Mouse (Mus musculus) heart, embryonic 13.5 days (tissue): ENCODE data around the gene Akt1. TPM values are rescaled to one million over a fixed set of nuclear protein-coding genes. Genes with fewer than 3 reads are reported as not detected.

Experiments used
- ATAC-seq: fragments of 200-750 bp; cut with Nextera tagmentation; 2 replicates; pipeline ENCODE4 v1.8.0; 2017; ENCODE audit warnings: moderate TSS enrichment; ENCODE audit not compliant: insufficient number of reproducible peaks, low FRiP score, low TSS enrichment; ENCODE audit errors: extremely low read depth
- H3K27ac ChIP-seq: fragments of 300-500 bp; sonication (generic); replicated peaks from 2 replicates; pipeline ENCODE4 v1.5.1; 2015; ENCODE audit warnings: moderate library complexity, mild to moderate bottlenecking, inconsistent platforms
- H3K27me3 ChIP-seq: fragments of 300-500 bp; sonication (generic); replicated peaks from 2 replicates; pipeline ENCODE4 v1.6.1; 2015; ENCODE audit warnings: mild to moderate bottlenecking, inconsistent platforms
- H3K36me3 ChIP-seq: fragments of 300-500 bp; sonication (generic); 2 replicates; pipeline ENCODE4 v1.6.1; 2015; ENCODE audit warnings: mild to moderate bottlenecking, inconsistent platforms
- H3K4me1 ChIP-seq: fragments of 300-500 bp; sonication (generic); 2 replicates; pipeline ENCODE4 v1.6.1; 2015; ENCODE audit warnings: inconsistent platforms
- H3K4me2 ChIP-seq: fragments of 300-500 bp; sonication (generic); 2 replicates; pipeline ENCODE4 v1.6.1; 2015; ENCODE audit warnings: inconsistent platforms, mild to moderate bottlenecking, moderate library complexity
- H3K4me3 ChIP-seq: fragments of 300-500 bp; sonication (generic); 2 replicates; pipeline ENCODE4 v1.5.1; 2015; ENCODE audit warnings: moderate library complexity, mild to moderate bottlenecking, inconsistent platforms
- H3K9ac ChIP-seq: fragments of 300-500 bp; sonication (generic); 2 replicates; pipeline ENCODE4 v1.6.1; 2015; ENCODE audit warnings: inconsistent platforms, mild to moderate bottlenecking, moderate library complexity
- H3K9me3 ChIP-seq: fragments of 300-500 bp; sonication (generic); 2 replicates; pipeline ENCODE4 v1.6.1; 2016; ENCODE audit warnings: inconsistent platforms
- WGBS: fragments of 180-500 bp; shearing (Covaris S2); methylation state at CpG from one replicate; pipeline ENCODE4 v1.1.7; 2015; ENCODE audit warnings: mixed read lengths; 5-methylcytosine and 5-hydroxymethylcytosine counted together
- polyA plus RNA-seq: library from polyadenylated mRNA; unstranded; fragments of >200 nt; fragmentation: Nextera tagmentation; extraction: Ambion mirVana; gene quantifications from 2 replicates; pipeline ENCODE4 v1.2.1, GENCODE M21; 2015

Gene Akt1
- polyA plus RNA-seq, 1 experiment from 2014 or later = 59.2 TPM

DNA sequence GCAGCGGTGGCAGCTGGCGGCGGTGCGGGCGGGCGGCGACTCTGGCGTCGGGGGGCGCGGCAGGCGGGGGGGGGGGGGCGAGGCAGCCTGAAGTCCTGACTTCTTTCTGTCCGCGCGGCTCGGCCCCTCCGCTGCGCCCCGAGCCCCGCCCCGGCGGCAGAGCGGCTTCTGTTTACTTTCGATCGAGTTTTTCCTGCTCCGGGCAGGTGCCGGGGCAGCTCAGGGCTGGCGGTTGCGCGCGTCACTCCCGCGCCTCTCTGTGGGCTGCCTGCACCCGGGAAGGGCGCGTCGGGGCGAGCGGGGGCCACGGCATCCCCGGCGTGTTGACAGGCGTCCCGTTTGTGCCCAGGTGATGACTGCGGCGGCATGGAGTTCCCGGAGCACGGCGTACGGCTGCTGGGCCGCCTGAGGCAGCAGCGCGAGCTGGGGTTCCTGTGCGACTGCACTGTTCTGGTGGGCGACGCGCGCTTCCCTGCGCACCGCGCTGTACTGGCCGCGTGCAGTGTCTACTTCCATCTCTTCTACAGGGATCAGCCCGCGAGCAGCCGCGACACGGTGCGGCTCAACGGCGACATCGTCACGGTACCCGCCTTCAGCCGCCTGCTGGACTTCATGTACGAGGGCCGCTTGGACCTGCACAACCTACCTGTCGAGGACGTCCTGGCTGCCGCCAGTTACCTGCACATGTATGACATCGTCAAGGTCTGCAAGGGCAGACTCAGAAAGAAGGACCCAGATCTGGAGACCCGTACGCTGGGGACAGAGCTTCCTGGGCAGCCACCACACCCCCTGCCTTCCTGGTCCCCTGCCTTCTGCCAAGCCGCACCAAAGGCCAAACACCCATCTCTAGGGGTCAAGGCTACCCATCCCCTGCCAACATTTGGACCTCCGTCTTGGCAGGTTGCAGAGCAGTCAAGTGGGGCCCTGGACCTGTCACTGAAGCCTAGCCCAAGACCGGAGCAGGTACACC, 4.6 kb upstream of the Akt1 start:
- peak overlapping the region; percentile 74 for H3K27ac ChIP-seq
- peaks cover 24% of the 10 kb centered on the region for H3K36me3 ChIP-seq
- H3K27me3 ChIP-seq = peaks cover 36% of the 10 kb centered on the region
- H3K4me1 ChIP-seq = peaks cover 39% of the 10 kb centered on the region
- H3K4me2 ChIP-seq = peak overlapping the region; percentile 84
- no peak for ATAC-seq
- H3K9ac ChIP-seq = peak overlapping the region; percentile 87
- WGBS = 5% methylated on average over 77 of the region's 87 CpGs
- no peaks in the 10 kb centered on the region for H3K9me3 ChIP-seq
- H3K4me3 ChIP-seq = peak overlapping the region; percentile 76

DNA sequence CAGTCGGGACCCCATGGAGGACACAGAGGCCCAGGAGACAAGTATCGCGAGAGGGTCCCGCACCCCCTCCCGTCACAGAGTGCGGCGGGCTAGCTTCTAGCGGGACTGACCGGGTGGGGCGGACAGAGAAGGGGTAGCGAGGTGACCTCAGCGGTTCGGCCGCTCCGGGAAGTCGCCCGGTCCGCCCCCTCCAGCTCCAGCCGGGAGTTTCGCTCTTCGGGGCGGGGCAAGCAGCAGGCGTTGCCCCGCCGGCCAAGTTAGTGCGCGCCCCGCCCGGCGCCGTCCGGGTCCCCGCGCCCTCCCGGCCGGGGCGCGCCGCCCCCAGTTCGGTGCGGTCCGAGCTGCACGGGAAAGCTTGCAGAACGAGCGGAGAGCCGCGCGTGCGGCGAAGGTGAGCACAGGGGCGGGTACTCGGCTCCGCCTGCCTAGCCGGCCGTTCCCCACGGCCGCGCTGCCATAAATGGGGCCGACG, 3.9 kb upstream of the Akt1 start, which contains the start of gene Zbtb42:
Zbtb42 (plus strand) TSS at position 274 of the 472 bp plus-strand sequence.
- H3K27ac ChIP-seq = peak within 1 kb of the TSS; percentile 74
- H3K4me2 ChIP-seq = peak within 1 kb of the TSS; percentile 84
- H3K4me1 ChIP-seq = peaks cover 39% of the 10 kb centered on the region
- peak within 1 kb of the TSS; percentile 87 for H3K9ac ChIP-seq
- H3K9me3 ChIP-seq = no peaks in the 10 kb centered on the region
- ATAC-seq = peak; percentile 35; the same call in 1 of the 2 replicates
- WGBS = under 1% methylated on average over 40 of the region's 60 CpGs
- peaks cover 24% of the 10 kb centered on the region for H3K36me3 ChIP-seq
- H3K4me3 ChIP-seq = peak within 1 kb of the TSS; percentile 76
- H3K27me3 ChIP-seq = peaks cover 36% of the 10 kb centered on the region

DNA sequence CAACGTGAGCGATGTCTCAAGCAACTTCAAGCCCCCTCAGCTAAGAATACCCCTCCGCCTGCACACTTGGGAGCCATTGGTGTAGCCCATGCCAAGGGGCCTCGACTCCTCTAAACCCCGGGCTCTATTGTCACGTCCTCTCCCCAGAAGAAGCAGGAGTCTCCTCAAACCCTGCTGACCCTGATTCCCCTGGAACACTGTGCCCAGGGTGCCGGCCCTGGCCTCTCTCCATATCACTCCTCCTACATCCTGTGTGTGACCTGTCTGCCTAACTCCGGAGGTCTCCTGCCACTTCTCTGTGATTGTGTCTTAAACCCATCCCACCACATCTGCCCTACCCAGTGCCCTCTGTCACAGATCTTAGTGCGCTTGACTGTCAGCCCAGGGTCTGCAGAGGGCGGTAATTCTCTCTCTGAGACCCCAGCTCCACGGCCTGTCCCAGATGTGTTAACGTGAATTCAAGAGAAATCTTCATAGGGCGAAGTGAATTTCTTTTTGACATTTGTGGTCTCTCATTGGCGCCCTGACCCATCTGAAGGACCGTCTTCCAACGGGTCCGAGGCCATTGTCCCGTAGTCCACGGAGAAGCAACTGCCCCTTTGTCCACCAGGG, 3.4 kb upstream of the Akt1 start:
- WGBS = 22% methylated on average over 19 of the region's 19 CpGs
- Histone ChIP-seq H3K9me3 (no peaks in the 10 kb centered on the region), H3K4me1 (peaks cover 40% of the 10 kb centered on the region), H3K4me3 (peak overlapping the region; percentile 76), H3K9ac (peak overlapping the region; percentile 87), H3K4me2 (peak overlapping the region; percentile 84), H3K27me3 (peaks cover 36% of the 10 kb centered on the region), H3K27ac (peak overlapping the region; percentile 74), H3K36me3 (peaks cover 24% of the 10 kb centered on the region)
- ATAC-seq = no peak

DNA sequence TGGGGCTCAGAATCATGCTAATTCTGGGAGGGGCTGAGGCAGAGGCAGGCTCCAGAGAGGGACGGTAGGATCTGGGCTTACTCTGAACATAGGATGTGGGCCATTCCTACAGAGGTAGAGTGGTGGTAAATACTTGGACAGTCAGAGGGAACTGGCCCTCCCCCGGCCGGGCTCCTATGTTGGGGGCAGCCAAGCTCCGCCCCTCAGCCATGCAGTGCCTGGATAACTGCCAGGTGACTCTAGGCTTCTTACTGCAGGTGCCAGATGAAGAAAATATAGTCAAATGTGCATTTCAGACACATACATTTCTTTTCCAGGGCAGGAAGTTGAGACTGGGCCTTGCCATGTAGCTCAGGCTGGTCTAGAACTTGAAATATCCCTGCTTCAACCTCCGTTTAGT, 2.4 kb upstream of the Akt1 start:
- Histone ChIP-seq H3K4me2 (no peak overlapping the region), H3K27ac (no peak overlapping the region), H3K9ac (no peak overlapping the region)

DNA sequence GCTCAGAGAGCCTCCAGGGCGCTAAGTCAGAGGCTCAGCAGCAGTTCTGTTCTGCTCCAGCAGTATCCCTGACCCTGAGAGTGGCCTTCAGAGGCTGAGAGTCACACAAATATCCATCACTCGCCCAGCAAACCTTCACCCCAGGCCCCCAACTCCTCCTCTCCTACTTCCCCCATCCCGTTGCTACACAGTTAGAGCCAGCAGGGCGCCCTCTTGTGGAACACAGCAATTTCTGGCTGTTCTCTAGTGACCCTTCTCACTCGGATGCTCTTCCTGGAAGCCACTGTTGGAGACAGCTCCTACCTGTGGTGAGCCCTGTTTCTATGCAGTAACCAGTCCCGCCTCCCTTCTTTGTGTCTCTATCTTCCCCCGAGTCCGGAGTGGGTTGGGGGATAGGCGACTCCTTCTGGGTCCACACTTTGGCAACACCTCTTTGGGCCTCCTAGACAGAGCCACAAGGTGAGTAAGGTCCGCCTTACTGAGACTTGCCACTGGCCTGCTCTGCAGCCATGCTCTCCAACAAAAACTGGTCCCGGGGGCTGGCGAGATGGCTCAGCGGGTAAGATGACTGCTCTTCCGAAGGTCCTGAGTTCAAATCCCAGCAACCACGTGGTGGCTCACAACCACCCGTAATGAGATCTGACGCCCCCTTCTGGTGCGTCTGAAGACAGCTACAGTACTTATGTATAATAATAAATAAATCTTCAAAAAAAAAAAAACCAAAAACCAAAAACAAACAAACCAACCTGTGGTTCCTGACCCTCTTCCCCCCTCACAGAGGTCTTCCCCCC, 756 bp upstream of the Akt1 start:
- Histone ChIP-seq H3K9me3 (no peaks in the 10 kb centered on the region), H3K4me3 (peak overlapping the region; percentile 99), H3K36me3 (peaks cover 22% of the 10 kb centered on the region), H3K4me1 (peaks cover 66% of the 10 kb centered on the region), H3K4me2 (peak overlapping the region; percentile 94), H3K27me3 (peaks cover 21% of the 10 kb centered on the region), H3K27ac (peak overlapping the region; percentile 100), H3K9ac (peak overlapping the region; percentile 100)
- 15% methylated on average over 18 of the region's 18 CpGs for WGBS
- no peak for ATAC-seq

More for the DNA sequence above, 2.4 kb upstream of the Akt1 start:
- H3K4me3 ChIP-seq = no peak overlapping the region
- no peaks in the 10 kb centered on the region for H3K9me3 ChIP-seq
- H3K27me3 ChIP-seq = peaks cover 36% of the 10 kb centered on the region
- peaks cover 49% of the 10 kb centered on the region for H3K4me1 ChIP-seq
- peaks cover 22% of the 10 kb centered on the region for H3K36me3 ChIP-seq
- 60% methylated on average over 5 of the region's 5 CpGs for whole genome bisulfite sequencing
- no peak for ATAC-seq

DNA sequence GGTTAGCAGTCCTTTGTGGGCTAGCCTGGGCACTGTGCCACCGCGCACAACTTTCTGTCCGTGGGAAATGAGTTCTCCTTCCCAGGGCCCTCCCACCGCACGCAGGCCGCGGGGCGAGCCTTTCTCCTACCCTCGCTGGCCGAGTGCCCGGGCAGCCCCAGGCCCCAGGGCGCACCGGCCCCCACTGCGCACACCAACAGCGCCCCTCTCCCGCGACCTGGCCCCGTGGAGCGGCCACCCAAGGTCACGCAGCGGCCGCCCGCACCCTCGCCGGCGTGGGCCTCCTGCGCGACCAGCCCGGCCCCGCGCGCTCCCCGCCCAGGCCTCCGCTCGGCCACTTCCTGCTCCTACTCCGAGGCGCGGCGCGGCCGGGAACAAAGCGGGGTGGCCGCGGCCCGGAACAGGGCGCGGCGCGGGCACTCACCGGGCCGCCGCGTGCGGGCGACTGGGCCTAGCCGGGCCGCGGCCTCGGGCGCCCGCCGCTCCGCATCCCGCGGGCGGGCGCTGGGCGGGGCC, 1.1 kb downstream of the Akt1 start:
- peaks cover 77% of the 10 kb centered on the region for H3K4me1 ChIP-seq
- under 1% methylated on average over 60 of the region's 68 CpGs for WGBS
- peaks cover 7% of the 10 kb centered on the region; the same call in 1 of the 2 replicates for H3K27me3 ChIP-seq
- H3K9me3 ChIP-seq = no peaks in the 10 kb centered on the region
- H3K27ac ChIP-seq = peak overlapping the region; percentile 100
- peak overlapping the region; percentile 100 for H3K9ac ChIP-seq
- peak overlapping the region; percentile 94 for H3K4me2 ChIP-seq
- peaks cover 33% of the 10 kb centered on the region for H3K36me3 ChIP-seq
- H3K4me3 ChIP-seq = peak overlapping the region; percentile 99
- ATAC-seq = 0 out of 2 replicates have a peak, but pooled peaks have one; percentile 3

DNA sequence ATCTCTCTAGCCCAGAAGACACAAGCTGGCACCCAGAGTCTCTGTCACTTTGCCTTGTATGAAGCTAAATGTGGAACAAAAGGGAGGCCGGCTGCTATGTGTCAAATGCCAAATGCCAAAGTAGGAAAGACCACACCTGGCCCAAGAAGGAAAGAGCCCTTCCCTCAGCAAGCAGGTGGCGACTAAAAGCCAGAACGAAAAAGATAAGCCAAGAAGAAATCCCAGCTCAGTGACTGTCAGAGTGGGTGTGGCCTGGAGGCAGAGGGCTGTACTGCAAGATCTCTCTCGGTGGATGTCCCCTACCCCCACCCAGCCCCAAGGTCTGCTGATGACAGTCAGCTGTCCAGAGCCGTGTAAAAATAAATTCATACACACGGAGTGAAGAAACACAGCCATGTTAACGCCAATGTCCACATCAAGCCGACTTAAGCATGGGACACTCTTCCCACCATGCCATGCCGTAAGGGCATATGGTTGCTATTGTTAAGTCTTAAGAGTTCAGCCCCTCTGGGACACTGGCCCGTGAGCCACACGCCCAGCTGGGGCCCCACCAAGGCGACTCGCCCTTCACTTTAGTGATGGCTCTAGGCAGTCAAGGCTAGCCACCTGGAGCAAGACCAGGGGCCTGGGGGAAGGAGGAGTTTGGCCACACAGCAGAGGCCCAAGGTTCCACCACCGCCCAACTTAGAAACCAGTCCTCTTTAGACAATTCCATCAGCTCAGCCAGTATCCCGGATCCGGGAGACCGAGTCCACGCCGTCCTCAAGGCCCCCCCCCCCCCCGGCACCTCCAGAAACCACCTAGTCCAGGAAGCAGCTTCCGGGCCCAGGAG, 1.7 kb downstream of the Akt1 start:
- Histone ChIP-seq H3K27me3 (peaks cover 5% of the 10 kb centered on the region; the same call in 1 of the 2 replicates), H3K27ac (peak overlapping the region; percentile 100), H3K4me2 (peak overlapping the region; percentile 94), H3K4me1 (peaks cover 78% of the 10 kb centered on the region), H3K4me3 (peak overlapping the region; percentile 99), H3K9ac (peak overlapping the region; percentile 100), H3K36me3 (peaks cover 40% of the 10 kb centered on the region), H3K9me3 (no peaks in the 10 kb centered on the region)
- no peak for ATAC-seq
- WGBS = 2% methylated on average over 21 of the region's 21 CpGs

DNA sequence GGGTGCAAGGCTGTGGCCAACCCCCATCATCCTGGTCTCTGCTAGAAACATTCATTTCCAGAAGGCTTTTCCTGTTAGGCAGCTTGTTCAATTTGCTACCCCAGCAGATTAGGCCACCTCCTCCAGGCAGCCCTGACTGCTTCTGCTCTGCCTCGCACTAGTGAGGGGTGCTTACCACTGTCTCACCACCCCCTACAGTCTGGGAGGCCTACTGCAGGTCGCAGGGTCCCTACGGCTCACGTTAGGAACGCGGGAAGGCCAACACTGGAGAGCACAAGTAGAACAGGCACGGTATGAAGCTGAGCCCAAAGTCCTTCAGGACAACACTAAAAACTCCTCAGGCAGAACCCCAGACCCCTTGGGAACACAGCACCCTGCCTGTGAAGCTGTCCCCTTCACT, 2.8 kb downstream of the Akt1 start:
- ATAC-seq = no peak
- no peaks in the 10 kb centered on the region for H3K27me3 ChIP-seq
- peak overlapping the region; percentile 94 for H3K4me2 ChIP-seq
- WGBS = 75% methylated on average over 7 of the region's 7 CpGs
- peak overlapping the region; percentile 100 for H3K9ac ChIP-seq
- H3K27ac ChIP-seq = peak overlapping the region; percentile 100
- no peaks in the 10 kb centered on the region for H3K9me3 ChIP-seq
- H3K4me1 ChIP-seq = peaks cover 78% of the 10 kb centered on the region
- H3K4me3 ChIP-seq = peak overlapping the region; percentile 99
- H3K36me3 ChIP-seq = peaks cover 50% of the 10 kb centered on the region

DNA sequence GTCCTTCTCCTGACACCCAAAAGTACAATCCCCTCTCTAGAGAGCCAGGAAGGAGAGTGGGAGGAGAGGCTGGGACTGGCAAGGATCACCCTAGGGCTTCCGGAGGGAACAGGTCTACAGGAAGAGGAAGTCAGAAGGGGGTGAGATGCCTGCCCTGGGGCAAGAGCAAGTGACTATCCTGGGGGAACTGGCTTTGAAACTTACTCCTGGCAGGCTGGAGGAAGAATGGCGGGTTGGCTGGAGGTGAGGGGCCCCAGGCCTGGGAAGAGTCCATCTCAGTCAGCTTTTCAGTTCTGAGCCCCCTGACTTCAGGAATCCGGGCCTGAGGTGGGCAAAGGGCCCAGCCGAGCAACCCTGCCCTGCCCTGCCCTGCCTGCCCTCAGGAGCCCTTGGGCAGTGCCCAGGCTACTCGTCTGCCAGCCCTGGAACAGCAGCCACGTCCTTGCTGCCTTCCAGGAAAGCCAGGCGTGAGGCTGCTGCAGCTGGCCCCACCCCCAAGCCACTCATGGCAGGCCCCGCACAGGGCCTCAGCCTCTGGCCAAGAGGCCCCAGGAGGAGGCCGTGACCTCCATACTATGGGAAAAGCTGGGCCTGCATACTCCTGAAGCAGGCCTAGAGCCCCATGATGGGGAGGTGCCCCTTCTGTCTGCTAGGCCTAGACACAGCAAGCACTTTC, 3.8 kb downstream of the Akt1 start:
- WGBS = 19% methylated on average over 9 of the region's 9 CpGs
- H3K36me3 ChIP-seq = peaks cover 61% of the 10 kb centered on the region

More for the DNA sequence above, 3.8 kb downstream of the Akt1 start:
- ATAC-seq = no peak
- Histone ChIP-seq H3K27ac (peak overlapping the region; percentile 100), H3K4me3 (peak overlapping the region; percentile 99), H3K9ac (peak overlapping the region; percentile 100), H3K4me1 (peaks cover 87% of the 10 kb centered on the region), H3K4me2 (peak overlapping the region; percentile 94), H3K9me3 (no peaks in the 10 kb centered on the region), H3K27me3 (no peaks in the 10 kb centered on the region)
